Mouse (Mus musculus): ENCODE results near the gene Hddc3.
"Not testable (repeated sequence)": the region's sequence is repeated elsewhere in the genome, so short reads cannot be mapped to it uniquely, and the experiment has no call there.

Gene Hddc3

DNA sequence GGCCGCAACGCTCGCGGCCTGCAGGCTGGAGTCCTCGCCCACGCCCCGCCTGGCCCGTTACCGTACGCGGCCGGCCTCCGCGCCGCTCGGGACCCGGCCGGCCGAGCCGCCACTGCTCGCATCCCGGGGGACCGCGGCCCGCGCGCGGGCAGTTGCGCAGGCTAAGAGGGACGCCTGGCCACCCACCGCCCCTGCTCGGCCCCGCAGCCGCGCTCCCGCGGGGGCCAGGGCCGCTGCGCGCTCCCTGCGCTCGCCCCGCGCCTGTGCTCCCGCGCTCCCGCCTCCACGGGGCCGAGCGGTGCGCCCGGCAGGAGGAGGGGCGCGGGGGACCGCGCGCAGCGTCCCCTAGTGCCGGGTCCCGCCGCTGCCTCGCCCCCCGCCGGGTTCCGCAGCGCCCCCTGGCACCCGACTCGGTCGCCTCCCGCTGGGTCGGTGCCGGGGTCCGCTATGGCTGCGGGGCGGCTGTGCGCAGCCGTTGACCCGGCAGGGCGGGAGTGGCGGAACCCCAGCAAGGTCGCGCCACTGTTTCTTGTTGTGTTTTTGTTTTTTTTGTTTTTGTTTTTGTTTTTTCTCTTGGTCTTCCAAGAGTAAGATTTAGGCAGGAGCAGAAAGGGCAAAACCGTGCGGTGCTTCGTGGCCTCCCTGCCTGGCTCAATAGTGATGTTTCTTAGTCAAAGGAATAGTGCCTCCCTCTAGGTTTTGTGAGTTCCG, 28.3 kb downstream of the Hddc3 start, which contains the start of gene Man2a2:
Man2a2 (minus strand) TSS at position 335 of the 711 bp plus-strand sequence.
- DNase-seq, result peak; percentile 62 to 77

DNA sequence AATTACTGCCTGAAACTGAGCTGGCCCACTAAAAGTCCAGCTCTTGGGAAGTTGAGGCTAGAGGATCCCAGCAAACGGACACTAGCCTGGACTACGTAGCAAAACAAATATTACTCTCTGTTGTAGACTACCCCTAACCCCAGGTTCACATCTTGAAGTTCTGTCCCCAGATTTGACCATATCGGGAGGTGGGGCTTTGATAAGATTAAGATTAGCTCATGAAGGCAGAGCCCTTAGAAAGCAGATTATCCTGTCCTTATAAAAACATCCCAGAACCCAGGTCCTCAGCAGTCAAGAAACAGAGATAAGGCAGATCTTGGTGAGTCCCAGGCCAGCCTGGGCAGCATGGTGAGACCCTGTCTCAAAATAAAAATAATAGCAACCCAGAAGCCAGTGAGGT, 29.3 kb downstream of the Hddc3 start:
- no peak for DNase-seq

DNA sequence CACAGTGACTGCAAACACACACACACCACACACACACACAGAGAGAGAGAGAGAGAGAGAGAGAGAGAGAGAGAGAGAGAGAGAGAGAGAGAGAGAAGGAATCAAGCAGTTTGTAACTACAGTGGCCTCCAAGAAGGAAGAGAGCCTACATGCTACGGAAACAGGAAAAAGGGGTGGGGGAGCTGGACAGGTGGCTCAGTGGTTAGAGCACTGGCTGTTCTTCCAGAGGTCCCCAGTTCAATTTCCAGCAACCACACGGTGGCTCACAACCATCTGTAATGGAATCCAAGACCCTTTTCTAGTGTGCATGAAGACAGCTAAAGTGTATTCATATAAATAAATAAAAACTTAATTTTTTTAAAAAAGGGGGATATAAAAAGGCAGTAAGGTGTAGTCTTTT, 29.8 kb downstream of the Hddc3 start:
- no peak for DNase-seq

DNA sequence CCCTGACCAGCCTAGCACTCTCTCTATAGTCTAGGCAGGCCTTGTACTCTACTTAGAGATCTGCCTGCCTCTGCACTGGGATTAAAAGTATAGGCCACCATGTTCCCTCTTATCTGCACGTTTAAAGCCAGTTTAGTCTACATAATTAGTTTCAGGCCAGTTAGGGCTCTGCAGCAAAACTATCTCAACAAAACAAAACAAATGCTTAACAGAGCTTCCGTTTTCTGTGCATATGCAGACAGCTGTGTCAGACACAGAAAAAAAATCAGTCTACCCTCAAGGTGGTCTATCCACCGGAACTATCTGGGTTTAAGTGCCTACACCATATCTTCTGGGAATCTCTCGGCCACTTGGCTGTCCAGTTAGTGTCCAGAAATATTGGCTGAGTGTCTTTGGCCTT, 30.4 kb downstream of the Hddc3 start:
- DNase-seq, result no peak

DNA sequence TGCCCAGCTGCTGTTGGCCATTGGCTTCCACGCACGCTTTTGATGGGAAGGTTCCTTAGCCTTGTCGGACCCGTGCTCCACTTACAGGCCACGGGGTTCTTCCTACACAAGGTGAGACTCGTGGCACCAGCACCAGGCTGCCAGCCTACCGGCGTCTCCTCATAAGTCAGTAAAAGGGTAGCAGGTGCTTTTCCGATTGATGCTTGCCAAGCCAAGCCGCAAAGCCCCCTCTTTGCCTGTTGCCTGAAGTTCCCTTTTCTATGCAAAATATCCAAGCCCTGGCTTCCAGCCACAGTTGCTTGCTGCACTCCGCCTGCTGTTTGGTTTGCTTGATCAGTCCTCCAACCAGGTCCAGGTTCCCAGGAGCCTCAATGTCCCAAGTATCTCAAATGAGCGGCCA, 30.9 kb downstream of the Hddc3 start:
- DNase-seq, result no peak

DNA sequence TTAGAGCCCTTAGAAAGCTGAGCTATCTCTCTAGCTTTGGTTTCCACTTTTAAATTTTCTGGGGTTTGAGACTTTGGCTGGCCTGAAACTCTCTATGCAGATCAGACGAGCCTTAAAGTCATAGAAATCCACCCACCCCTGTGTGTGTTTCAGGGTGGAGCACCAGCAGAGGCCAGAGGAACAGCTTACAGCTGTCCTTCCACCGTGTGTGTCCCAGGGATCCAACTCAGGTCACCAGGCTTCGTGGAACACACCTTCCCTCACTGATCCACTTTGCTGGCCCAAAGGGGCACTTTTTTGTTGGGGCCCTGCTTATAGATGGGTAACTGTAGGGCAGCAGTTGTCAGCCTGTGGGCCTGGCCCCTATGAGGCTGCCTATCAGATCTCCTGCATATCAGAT, 31.4 kb downstream of the Hddc3 start:
- no peak for DNase-seq

DNA sequence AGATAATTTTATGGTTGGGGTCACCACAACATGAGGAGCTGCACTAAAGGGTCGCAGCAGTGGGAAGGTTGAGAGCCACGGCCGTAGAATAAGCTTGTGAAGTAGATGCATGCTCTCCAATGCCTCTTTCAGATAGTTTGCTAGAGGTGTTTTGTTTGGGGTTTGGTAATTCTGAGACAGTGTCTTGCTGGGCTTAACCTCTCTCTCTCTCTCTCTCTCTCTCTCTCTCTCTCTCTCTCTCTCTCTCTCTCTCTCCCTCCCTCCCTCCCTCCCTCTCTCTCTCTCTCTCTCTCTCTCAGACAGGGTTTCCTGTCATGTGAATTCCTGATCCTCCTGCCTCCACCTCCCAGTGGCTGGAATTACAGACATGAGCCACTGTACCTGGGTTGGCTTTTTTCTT, 31.8 kb downstream of the Hddc3 start:
- no peak for DNase-seq

DNA sequence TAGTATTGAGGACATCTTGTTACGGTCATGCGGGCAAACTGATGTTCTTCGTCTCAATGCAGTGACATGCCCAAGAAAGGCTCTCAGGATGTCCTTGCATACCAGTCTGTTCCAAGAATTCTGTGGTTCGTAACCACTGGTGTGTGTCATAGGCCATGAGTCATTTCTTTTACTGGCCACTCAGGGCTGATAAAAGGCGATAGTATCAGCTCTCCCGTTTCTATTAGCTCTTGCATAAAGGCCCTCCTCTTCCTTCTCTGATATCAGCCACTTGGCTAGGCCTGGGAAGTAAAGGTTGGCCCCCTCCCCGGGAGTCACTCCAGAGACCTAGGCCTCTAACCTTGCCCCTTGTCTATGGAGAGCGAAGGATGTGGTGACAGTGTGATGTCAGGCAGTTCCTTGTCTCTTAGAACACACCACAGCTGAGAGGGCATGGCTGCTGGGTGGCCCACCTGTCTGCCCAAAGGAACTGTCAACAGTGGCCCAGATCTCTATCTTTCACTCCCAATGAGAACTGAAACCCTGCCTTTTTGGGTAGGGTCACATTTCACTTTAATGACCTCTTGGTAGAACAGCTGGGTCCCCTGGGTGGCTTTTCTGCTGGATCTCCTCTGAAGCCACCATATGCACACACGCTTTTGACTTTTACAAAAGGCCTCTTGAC, 32.6 kb downstream of the Hddc3 start:
- DNase-seq, result peak in 1 of 2 experiments; percentile 49

DNA sequence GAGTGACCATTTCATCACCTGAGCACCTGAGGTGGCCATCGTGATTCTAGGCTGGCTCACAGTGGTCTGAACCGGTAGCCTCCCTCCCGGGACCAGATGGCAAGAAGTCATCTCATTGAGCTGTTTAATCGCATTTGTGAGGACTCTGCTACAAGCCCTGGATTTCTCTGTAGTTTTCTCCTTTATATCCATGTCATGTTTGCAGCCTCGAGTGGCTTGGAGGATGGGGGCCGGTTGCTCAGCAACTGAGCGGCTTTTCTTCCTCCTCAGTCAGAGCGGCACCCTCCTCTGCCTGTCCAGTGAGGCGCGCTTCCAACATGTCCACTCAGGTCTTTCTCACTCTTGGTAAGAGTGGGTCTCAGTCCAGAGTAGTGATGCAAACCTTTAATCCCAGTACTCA, 33.3 kb downstream of the Hddc3 start:
- DNase-seq, result no peak

DNA sequence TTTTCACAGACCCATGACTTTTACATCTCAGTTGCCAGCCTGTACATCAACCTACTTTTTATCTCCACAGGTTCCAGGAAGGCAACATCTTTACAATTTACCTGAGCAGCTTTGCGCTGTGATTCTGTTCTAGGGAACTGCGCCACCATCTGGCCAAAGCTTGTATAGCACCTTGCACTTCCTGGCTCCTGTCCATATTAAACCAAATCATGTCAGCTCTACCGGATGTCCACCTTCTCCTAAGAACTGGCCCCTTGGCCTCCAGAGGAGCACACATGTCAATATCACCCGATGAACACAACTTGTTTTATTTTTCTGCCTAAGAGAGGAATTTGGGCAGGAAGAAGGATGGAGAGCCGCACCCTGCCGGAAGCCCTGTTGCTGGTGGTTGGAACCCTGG, 34.6 kb downstream of the Hddc3 start:
- DNase-seq, result peak; percentile 62 to 65

DNA sequence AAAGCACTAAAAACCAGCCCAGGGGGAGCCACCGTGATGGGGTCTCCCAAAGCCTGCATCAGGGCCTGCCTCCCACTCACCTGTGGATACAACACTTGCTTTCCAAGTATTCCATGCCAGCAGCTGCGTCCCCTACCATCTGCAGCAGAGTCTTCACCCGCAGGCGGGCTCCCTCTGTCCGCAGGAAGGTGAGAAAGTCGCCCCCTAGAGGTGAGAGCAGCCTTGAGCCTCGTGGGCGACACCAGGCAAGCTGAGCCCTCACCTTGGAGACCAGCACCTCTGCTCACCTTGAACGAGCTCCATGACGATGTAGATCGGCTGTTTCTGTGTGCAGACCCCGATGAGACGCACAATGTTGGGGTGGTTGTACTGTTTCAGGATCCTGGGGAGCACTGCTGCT, 36.6 kb downstream of the Hddc3 start:
- no peak for DNase-seq

DNA sequence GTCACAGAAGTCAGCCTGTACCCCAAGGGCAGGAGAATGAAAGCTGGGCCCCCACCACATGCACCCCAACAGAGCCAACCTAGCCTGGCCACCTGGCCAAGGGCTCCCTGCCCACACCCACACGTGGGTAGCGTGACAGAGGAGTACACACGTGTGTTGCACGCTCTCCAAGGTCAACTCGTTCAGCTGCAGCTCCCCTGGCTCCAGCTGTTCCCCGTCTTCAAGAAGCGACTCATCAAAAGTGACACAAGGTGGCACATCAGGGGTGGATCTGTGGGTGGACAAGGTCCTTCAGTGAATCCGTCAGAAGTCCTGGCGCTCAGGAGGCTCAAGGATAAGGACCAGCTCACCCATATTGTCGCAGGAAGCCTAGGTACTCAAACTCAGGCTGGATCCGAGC, 40.0 kb downstream of the Hddc3 start:
- no peak for DNase-seq

DNA sequence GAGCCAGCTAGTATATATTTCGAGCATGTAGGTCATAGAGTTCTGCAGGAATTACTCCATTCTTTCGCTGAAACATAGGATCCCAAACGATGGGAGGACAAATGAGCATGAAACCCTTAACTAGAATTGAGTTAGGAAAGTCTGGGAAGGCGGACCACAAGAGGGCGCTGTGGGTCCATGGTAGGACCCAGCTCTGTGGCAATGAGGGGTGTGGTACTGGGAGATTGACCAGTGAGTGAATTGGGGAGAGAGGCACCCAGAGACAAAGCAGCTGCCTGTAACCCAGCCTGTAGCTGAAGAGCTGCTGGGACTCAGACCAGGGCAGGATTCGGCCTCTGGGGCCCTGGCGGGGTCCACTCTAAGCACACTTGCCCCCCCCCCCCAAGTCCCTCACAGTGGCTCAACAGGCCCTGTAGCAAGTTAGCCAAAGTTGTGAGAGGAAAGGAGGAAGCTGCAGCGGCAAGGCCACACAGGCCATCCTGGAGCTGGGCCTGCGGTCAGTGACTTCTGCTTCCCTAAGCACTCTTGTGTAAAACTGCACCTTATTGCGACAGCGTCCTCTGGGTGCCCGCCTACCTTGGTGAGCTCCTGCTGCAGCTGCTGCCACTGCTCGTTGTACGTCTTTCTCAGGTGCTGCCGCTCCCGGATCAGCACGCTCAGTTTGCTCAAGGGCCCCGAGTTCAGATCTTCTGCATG, 43.5 kb downstream of the Hddc3 start:
- DNase-seq, result peak; percentile 90 to 92

DNA sequence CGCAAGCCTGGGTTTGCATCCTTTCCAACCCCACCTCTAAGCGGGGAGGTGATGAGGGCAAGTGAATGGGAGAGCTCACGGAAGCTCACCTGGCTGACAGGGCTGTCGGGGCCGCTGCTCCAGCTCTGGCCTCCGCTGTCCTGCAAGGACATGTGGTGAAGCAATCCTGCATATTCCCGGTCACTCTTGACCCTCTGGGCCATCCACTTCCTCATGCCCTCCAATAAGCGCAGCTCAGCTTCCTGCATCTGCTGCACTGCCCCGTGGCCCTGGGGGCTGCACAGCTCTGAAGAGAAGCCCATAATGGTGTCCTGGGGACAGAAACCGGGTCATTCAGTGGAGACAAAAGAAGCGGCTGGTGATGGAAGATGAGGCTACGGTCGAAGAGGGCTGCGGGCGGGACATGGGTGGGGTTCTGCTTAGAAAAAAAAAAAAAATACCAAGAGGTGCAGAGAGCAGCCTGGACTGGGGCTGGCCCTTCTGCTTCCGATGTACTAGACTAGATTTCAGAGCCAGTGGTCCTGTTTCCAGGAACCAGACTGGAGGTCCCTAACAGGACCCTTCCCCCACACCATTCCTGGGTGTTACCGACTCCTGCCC, 44.2 kb downstream of the Hddc3 start:
- peak; percentile 33 to 49 for DNase-seq

DNA sequence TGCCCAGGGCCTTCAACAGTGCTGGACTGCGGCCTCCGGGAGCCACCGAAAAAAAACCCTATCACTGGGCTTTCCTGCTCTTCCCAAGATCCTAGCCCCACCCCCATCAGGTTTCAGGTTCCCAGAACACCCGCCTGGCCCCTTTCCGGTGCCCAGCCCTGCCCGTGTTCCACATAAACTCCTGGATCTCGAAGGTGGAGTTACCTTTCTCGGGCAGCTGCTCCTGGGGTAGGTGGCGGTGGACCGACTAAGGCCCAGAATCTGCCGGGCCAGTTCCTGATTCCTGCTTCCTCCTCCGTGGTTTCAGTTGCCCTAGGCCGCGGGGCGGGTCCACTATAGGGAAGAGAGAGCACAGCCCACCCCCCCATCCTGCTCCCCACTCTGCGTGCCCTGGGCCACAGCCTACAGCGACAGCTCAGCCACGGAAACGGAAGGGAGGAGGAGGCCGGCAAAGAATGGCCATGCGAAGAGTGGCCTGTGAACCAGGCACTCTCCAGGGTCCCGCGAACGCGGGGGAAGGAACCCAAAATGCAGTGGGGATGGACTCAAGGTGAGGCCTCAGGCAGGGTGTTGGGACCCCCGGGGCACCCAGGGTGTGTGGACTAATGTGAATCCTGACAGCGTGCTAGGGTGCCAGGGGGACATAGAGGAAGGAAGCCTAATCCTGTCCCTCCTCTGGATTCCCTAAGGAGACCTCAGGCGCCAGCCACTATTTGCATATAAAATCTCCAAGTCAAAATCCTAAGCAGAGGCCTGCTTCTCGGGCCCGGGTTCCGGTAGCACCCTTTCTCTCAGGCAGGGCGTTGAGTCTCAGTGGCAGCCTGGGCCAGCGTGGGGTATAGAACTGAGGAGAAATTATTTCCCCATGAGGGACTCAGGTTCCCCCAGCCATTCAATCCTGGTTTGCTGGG, 45.0 kb downstream of the Hddc3 start, which contains the start of gene Fes:
Fes (minus strand) TSS at position 314 of the 911 bp plus-strand sequence.
- DNase-seq, result peak; percentile 83 to 86

DNA sequence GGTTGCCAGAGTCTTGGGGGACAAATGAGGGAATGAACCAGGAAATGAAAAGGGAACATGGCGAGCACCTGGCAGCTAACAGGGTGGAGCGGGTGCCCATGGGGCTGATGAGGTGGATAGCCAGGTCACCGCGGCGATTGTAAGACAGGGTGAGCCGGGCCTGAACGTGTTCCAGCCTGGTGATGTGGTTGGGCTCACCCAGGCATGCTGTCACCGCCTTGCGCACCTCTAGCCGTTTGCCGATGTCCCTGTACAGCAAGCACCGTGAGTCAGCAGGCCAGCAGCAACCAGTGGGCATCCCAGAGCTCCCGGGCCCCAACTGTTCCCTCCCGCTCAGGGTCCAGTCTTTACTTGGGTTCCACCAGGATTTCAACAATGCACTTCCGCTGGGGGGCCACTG, 49.2 kb downstream of the Hddc3 start:
- no peak for DNase-seq

DNA sequence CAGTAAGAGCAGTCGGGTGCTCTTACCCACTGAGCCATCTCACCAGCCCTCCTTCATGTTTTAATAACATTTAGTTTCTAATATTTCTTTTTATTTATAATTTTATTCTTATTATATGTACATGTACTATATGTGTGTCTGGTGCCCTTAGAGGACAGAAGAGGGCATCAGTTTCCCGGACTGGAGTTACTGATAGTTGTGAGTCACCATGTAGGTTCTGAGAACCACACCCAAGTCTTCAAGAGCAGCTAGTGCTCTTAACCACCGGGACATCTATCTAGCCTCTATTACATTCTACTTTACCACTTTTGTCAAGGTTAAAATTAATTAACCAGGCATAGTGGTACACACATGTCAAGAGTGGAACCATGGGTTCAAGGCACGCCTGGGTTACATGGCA, 51.7 kb downstream of the Hddc3 start:
- DNase-seq, result no peak

DNA sequence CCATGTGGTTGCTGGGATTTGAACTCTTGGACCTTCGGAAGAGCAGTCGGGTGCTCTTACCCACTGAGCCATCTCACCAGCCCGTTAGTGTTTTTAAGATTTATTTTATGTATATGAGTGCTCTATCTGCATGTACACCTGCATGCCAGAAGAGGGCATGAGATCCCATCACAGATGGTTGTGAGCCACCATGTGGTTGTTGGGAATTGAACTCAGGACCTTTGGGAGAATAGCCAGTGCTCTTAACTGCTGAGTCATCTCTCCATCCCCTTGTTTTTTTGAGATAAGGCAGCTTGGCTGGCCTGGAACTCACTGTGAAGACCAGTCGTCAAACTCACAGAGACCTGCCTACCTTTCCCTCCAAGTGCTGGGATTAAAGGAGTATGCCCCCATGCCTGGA, 53.5 kb downstream of the Hddc3 start:
- not testable (repeated sequence) for DNase-seq

DNA sequence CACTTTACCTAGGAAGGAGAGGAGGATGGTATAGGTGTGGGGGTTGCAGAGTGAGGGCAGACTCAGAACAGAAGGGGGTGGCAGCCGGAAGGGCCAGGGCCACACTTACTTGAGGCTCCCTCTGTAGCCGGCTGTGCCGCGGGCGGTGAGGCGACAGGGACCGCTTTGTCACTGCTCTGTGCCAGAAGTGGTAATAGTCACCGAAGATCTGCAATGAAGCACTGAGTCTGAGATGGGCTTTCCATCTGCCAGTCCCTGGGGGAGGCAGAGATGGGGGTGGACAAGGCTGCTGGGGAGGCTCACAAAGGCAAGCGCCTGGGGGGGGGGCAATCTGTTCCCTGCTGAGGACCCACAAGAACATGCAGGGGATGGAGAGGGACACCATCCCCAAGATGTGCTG, 55.1 kb downstream of the Hddc3 start:
- no peak for DNase-seq

DNA sequence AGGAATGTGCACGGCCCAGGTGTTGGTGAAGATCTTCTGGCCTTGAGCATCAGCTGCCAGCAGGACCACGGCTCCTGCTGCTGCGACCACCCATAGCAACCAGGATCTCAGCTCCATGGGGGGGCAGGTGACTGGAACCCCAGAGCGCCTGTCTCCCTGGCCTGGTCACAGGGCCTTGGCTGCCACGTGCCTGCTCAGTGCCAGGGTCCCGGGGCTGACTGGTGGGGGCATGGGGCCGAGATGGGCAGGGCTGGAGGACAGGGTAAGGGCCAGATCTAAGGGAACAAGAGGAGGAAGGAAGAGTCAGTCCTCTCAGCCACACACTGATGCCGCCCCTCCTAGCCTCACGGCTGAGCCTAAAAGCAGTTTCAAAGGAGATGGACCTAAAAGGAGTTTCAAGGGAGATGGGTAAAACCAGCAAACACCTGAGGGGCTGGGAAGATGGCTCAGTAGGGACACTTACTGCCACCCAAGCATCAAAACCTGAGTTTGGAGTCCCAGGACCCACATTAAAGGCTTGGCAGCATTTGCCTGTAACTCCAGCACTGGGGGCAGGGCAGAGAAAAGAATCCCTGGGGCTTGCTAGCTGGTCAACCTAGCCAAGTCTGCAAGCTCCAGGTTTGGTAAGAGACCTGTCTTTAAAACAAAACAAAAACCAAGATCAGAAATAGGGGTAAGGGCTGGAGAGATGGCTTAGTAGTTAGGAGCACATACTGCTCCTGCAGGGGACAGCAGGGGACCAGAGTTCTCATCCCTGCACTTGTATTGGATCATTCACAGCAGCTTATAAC, 55.9 kb downstream of the Hddc3 start:
- no peak for DNase-seq

DNA sequence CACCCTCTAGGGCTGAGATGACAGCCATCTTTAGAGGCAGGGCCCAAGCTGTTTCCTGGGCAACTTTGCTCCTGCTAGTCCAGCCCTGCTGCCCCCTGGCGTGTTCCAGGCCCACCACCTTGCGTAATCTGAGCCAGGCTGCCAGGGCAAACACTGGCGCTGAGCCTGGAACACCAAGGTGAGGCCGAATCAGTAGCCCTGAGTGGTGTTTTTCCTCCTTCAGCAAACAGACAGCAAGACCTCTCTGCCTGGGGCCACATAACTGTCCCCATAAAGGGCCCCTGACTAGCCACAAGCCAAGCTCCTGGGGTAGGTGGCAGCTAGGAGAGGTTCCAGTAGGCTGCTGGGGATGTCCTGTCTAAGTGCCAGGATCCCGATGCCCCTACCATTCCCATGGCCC, 57.2 kb downstream of the Hddc3 start:
- peak; percentile 90 to 94 for DNase-seq

Measured in lung, adult 18-20 months (tissue).